Mouse (Mus musculus) heart, adult 2 months (tissue): ENCODE data around the gene Gm10320.

ENCODE experiments used
- CTCF ChIP-seq: fragments of 200-600 bp; IDR thresholded peaks from 2 replicates; pipeline ENCODE4 v1.8.1; 2022; ENCODE audit warnings: antibody characterized with exemption, mild to moderate bottlenecking, moderate library complexity
- POLR2A ChIP-seq: fragments of 200-500 bp; IDR thresholded peaks from 2 replicates; pipeline ENCODE4 v1.6.1; 2011; ENCODE audit warnings: mild to moderate bottlenecking, low read depth, low read length, control low read depth; ENCODE audit not compliant: insufficient read depth

- TF ChIP-seq CTCF (no peak), POLR2A (no peak)
Measured at GRCm38 (mm10) chr13:98531976-98532375, 40.2 kb upstream of the Gm10320 start.
